Mouse (Mus musculus) bone marrow macrophage, adult 2 months (primary cell): Measurements from ENCODE around the gene Gpr21. TPM values are rescaled to one million over a fixed set of nuclear protein-coding genes. Genes with fewer than 3 reads are reported as not detected.

Experiments used
- H3K27ac ChIP-seq: 2 replicates; pipeline ENCODE4 v1.5.1; 2012; ENCODE audit warnings: low read depth, low read length; ENCODE audit not compliant: insufficient read depth
- H3K4me1 ChIP-seq: 2 replicates; pipeline ENCODE4 v1.6.1; 2012; ENCODE audit warnings: low read length; ENCODE audit not compliant: control insufficient read depth, insufficient read depth
- H3K4me3 ChIP-seq: 2 replicates; pipeline ENCODE4 v1.5.1; 2012; ENCODE audit warnings: mild to moderate bottlenecking, low read length, moderate library complexity; ENCODE audit not compliant: insufficient read depth
- CTCF ChIP-seq: IDR thresholded peaks from 2 replicates; pipeline ENCODE4 v1.5.1; 2012; ENCODE audit warnings: low read depth, mild to moderate bottlenecking, low read length, moderate library complexity
- POLR2A ChIP-seq: IDR thresholded peaks from 2 replicates; pipeline ENCODE4 v1.6.1; 2012; ENCODE audit warnings: mild to moderate bottlenecking, low read depth, low read length, borderline replicate concordance
- polyA plus RNA-seq: library from polyadenylated mRNA; stranded (reverse); fragments of >200 nt; gene quantifications from 2 replicates; pipeline ENCODE4 v1.2.4, GENCODE M21; 2012; ENCODE audit not compliant: missing spikeins, insufficient read depth, insufficient read length

The Gpr21 gene
- polyA plus RNA-seq, 1 experiment = 2.3 TPM

DNA sequence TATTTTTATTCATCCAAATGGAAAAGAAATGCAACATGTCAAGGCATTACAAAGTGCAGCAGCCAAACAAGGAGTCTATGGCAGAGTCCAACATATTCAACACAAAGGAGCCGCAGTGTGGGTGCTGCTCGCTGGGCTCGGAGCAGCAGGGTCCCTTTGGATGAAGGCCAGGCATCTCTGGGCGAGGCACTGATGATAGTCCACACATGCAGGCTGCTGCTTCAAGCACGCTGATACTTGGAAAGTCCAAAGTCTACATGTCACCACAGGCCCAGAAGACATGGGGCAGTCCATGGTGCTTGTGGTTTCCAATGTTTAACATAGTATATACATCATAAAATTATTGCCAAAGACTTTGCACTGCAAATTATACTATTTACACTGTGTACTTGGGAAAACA, 53.8 kb downstream of the Gpr21 start:
- H3K4me3 ChIP-seq = no peak overlapping the region
- H3K4me1 ChIP-seq = no peaks in the 10 kb centered on the region
- TF ChIP-seq POLR2A (no peak), CTCF (no peak)
- H3K27ac ChIP-seq = no peak overlapping the region

Other genes with a start within 250 kb of the Gpr21 start
- not detected in 2 replicates for gene Olfr368, start 189.8 kb upstream of the Gpr21 start, polyA plus RNA-seq
- gene Pdcl, start 157.0 kb upstream of the Gpr21 start, polyA plus RNA-seq = 47.3 and 50.3 TPM in 2 replicates
- gene Rc3h2, start 93.4 kb upstream of the Gpr21 start, polyA plus RNA-seq = 28.4 and 34.9 TPM in 2 replicates
- gene Zbtb26, start 73.2 kb upstream of the Gpr21 start, polyA plus RNA-seq = 7.2 and 9.2 TPM in 2 replicates
- gene Zbtb6, start 73.2 kb upstream of the Gpr21 start, polyA plus RNA-seq = 14.2 and 14.6 TPM in 2 replicates
- gene Rabgap1, start 73.1 kb upstream of the Gpr21 start, polyA plus RNA-seq = 34.3 and 35.0 TPM in 2 replicates
- gene Strbp, start 187.5 kb downstream of the Gpr21 start, polyA plus RNA-seq = 4.9 and 6.0 TPM in 2 replicates